9 mouse cellular contexts compared by ENCODE assay signal in the genomic region with DNA sequence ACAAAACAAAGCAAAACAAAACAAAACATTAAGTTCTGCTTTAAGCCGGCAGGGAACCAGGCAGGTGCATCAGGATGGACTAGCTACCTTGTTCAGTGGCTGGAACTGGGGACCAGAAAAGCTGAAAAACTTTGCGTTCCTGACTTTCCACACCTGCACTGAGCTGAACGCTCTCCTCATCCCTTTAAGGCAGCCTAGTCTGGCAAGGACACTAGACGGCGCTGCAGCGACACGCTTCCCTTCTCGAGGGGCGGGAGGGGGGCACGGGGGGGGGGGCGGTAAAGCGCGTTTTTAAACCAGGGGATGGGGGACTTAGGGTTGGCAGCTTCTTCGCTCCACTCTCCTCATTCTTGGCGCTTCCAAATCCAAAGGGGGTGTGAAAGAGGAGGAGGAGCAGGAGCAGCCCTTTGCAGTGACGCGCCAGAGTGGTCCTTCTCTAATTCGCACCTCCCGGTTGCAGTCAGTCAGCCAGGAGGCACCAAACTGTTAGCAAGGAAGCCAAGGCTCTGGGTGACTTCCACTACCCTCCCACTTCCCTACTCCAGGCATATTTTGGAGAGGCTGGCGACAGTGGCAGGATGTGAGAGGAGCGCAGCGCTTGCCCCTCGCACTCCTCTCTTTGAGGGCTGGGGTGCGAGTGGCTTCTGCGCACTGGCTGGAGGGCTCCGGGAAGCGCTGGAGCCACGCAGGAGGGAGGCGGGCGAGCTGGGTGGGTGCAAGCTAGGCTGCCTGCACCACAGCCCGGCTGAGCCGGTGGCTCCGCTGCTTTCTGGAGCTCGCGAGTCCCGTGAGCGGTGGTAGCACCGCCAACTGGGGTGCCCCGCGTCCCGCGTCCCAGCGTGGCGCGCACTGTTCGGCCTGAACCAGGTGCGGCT. TPM values are rescaled to one million over a fixed set of nuclear protein-coding genes. Genes with fewer than 3 reads are reported as not detected.
DNase-seq lines count a peak whose midpoint lies in the region; ATAC-seq lines count a peak whose summit lies in the region.
"Had no signal": no experiment of that assay in that cellular context is flagged by ENCODE, and none has a peak within 500 bp of the region (broad histone marks: within the 10 kb centered on the region; RNA-seq: fewer than 3 reads in every experiment).

Il1rapl2 (plus strand) TSS at position 288 of the 875 bp plus-strand sequence.

- peak; percentile 39; the same call in 1 of the 2 replicates for ATAC-seq in heart, embryonic 12.5 days (ENCODE audit: insufficient number of reproducible peaks, low FRiP score)
- peak; percentile 69; the same call in 1 of the 2 replicates for ATAC-seq in embryonic facial prominence, embryonic 12.5 days (ENCODE audit: insufficient number of reproducible peaks, insufficient read depth, low FRiP score, low TSS enrichment)
- ATAC-seq in hindbrain, embryonic 16.5 days: peak; percentile 89
- peak; percentile 88 for ATAC-seq in neural tube, embryonic 13.5 days (ENCODE audit: low read depth)
- ATAC-seq: Patski had no signal

- peak within 1 kb of the TSS; percentile 51 for H3K4me3 ChIP-seq in heart, embryonic 12.5 days
- H3K4me3 ChIP-seq in embryonic facial prominence, embryonic 12.5 days: peak within 1 kb of the TSS; percentile 42
- peak within 1 kb of the TSS; percentile 50 for H3K4me3 ChIP-seq in hindbrain, embryonic 16.5 days (ENCODE audit: low read length)
- peak within 1 kb of the TSS; percentile 44 for H3K4me3 ChIP-seq in neural tube, embryonic 13.5 days

- WGBS in heart, embryonic 12.5 days: 13% methylated on average over 39 of the region's 47 CpGs
- WGBS in embryonic facial prominence, embryonic 12.5 days: 10% methylated on average over 40 of the region's 47 CpGs
- 28% methylated on average over 30 of the region's 47 CpGs for WGBS in hindbrain, embryonic 16.5 days
- WGBS in neural tube, embryonic 13.5 days: 12% methylated on average over 40 of the region's 47 CpGs

- no peaks in the 10 kb centered on the region for H3K9me3 ChIP-seq in heart, embryonic 12.5 days (replicated peaks)
- no peaks in the 10 kb centered on the region for H3K9me3 ChIP-seq in embryonic facial prominence, embryonic 12.5 days
- no peaks in the 10 kb centered on the region for H3K9me3 ChIP-seq in hindbrain, embryonic 16.5 days (ENCODE audit: control insufficient read depth, low read length)
- no peaks in the 10 kb centered on the region for H3K9me3 ChIP-seq in neural tube, embryonic 13.5 days

- H3K4me2 ChIP-seq in heart, embryonic 12.5 days: peak within 1 kb of the TSS; percentile 87
- H3K4me2 ChIP-seq in embryonic facial prominence, embryonic 12.5 days (replicated peaks): peak within 1 kb of the TSS; percentile 72
- H3K4me2 ChIP-seq in hindbrain, embryonic 16.5 days (ENCODE audit: low read length): peak within 1 kb of the TSS; percentile 80
- peak within 1 kb of the TSS; percentile 71 for H3K4me2 ChIP-seq in neural tube, embryonic 13.5 days

- H3K4me1 ChIP-seq in heart, embryonic 12.5 days (replicated peaks): no peaks in the 10 kb centered on the region
- H3K4me1 ChIP-seq in embryonic facial prominence, embryonic 12.5 days: no peaks in the 10 kb centered on the region
- 0 out of 2 replicates have a peak, but pooled peaks cover 2% of the 10 kb centered on the region for H3K4me1 ChIP-seq in hindbrain, embryonic 16.5 days (ENCODE audit: control insufficient read depth, insufficient read depth, low read depth, low read length)
- peaks cover 13% of the 10 kb centered on the region; the same call in 1 of the 2 replicates for H3K4me1 ChIP-seq in neural tube, embryonic 13.5 days (replicated peaks)

- peaks cover 36% of the 10 kb centered on the region for H3K27me3 ChIP-seq in heart, embryonic 12.5 days (replicated peaks)
- peaks cover 50% of the 10 kb centered on the region for H3K27me3 ChIP-seq in embryonic facial prominence, embryonic 12.5 days
- H3K27me3 ChIP-seq in hindbrain, embryonic 16.5 days (replicated peaks; ENCODE audit: control insufficient read depth, insufficient read depth, low read length): peaks cover 9% of the 10 kb centered on the region
- H3K27me3 ChIP-seq in neural tube, embryonic 13.5 days: peaks cover 51% of the 10 kb centered on the region

- H3K27ac ChIP-seq in heart, embryonic 12.5 days (ENCODE audit: poor library complexity, severe bottlenecking): no peak within 1 kb of the TSS
- no peak within 1 kb of the TSS for H3K27ac ChIP-seq in embryonic facial prominence, embryonic 12.5 days
- no peak within 1 kb of the TSS for H3K27ac ChIP-seq in hindbrain, embryonic 16.5 days (ENCODE audit: low read depth, low read length)
- no peak within 1 kb of the TSS for H3K27ac ChIP-seq in neural tube, embryonic 13.5 days (replicated peaks)

- no peak within 1 kb of the TSS for H3K9ac ChIP-seq in heart, embryonic 12.5 days
- no peak within 1 kb of the TSS for H3K9ac ChIP-seq in embryonic facial prominence, embryonic 12.5 days
- H3K9ac ChIP-seq in hindbrain, embryonic 16.5 days (ENCODE audit: low read depth, low read length): peak within 1 kb of the TSS; percentile 56
- peak within 1 kb of the TSS; percentile 38; the same call in 1 of the 2 replicates for H3K9ac ChIP-seq in neural tube, embryonic 13.5 days

- no peak for DNase-seq in heart, adult 9 months (ENCODE audit: low spot score in 2 of 2)
- peak; percentile 13 for DNase-seq in Muller cell, postnatal 12 days (ENCODE audit: inconsistent ontology term)
- DNase-seq in gastrocnemius, adult 18-20 months (ENCODE audit: low spot score): no peak
- DNase-seq in spleen, adult 18-20 months: no peak

- no peaks in the 10 kb centered on the region for H3K36me3 ChIP-seq in heart, embryonic 12.5 days
- no peaks in the 10 kb centered on the region for H3K36me3 ChIP-seq in embryonic facial prominence, embryonic 12.5 days
- H3K36me3 ChIP-seq in hindbrain, embryonic 16.5 days (ENCODE audit: control insufficient read depth, insufficient read depth, low read length): no peaks in the 10 kb centered on the region
- no peaks in the 10 kb centered on the region for H3K36me3 ChIP-seq in neural tube, embryonic 13.5 days

RNA-seq across cellular contexts. Expression of gene Il1rapl2, which starts in this region (rescaled TPM):
- 0.08 and 0.10 TPM in 2 replicates for polyA plus RNA-seq in heart, embryonic 12.5 days (2016; fragmentation: Nextera tagmentation; extraction: Ambion mirVana)
- 1.1 and 1.2 TPM in 2 replicates for polyA plus RNA-seq in embryonic facial prominence, embryonic 12.5 days (2016; fragmentation: Nextera tagmentation; extraction: Ambion mirVana)
- polyA plus RNA-seq in hindbrain, embryonic 16.5 days (2015; fragmentation: Nextera tagmentation; extraction: Ambion mirVana): 5.9 and 6.0 TPM in 2 replicates
- 2.1 and 2.7 TPM in 2 replicates for polyA plus RNA-seq in neural tube, embryonic 13.5 days (2015; fragmentation: Nextera tagmentation; extraction: Ambion mirVana)
- under 1 TPM in 1 of 2 experiments, not detected in 1; 0.23 TPM for total RNA-seq in gastrocnemius, adult 18-20 months (2021)
- polyA plus RNA-seq: Patski had no signal

Comparison
In these comparisons a context has a peak if more than half of its experiments do, and no peak if none do; other contexts are left out.
1. Peak in ATAC-seq, H3K4me3 ChIP-seq and H3K4me2 ChIP-seq in heart, embryonic 12.5 days; RNA of the gene not detected or under 1 TPM.
2. ATAC-seq: peak in every context shown above with its lines; median percentile 89 in hindbrain, embryonic 16.5 days; 88 in neural tube, embryonic 13.5 days; 69 in embryonic facial prominence, embryonic 12.5 days; 39 in heart, embryonic 12.5 days.
3. H3K9ac ChIP-seq: peak in hindbrain, embryonic 16.5 days (single experiment) and neural tube, embryonic 13.5 days (single experiment); none in heart, embryonic 12.5 days (single experiment) and embryonic facial prominence, embryonic 12.5 days (single experiment).
4. Peak in every context shown above with its lines, with median percentiles within 50 percentile points of each other: H3K4me2 ChIP-seq and H3K4me3 ChIP-seq.